Mouse (Mus musculus): ENCODE data around the gene Gm8246. TPM values are rescaled to one million over a fixed set of nuclear protein-coding genes. Genes with fewer than 3 reads are reported as not detected.
"Not testable (repeated sequence)": the region's sequence is repeated elsewhere in the genome, so short reads cannot be mapped to it uniquely, and the experiment has no call there.

Gene Gm8246
- not detected in 2 replicates for polyA plus RNA-seq (2015; fragmentation: Nextera tagmentation; extraction: Ambion mirVana)

GRCm38 (mm10) chr14:5477730-5478129, at the start of gene Gm8246:
Gene Gm8246 (minus strand): TSS chr14:5477830.
- not testable (repeated sequence) for H3K36me3 ChIP-seq (ENCODE audit: control insufficient read depth, insufficient read depth); H3K4me1 ChIP-seq (replicated peaks; ENCODE audit: control insufficient read depth, insufficient read depth, low read length); H3K4me2 ChIP-seq (replicated peaks; ENCODE audit: low read depth); H3K9ac ChIP-seq (ENCODE audit: low read depth, low read length); H3K4me3 ChIP-seq (ENCODE audit: low read depth, low read length); H3K27ac ChIP-seq (ENCODE audit: low read depth, low read length); ATAC-seq; H3K27me3 ChIP-seq (replicated peaks; ENCODE audit: control insufficient read depth, insufficient read depth, low read length); H3K9me3 ChIP-seq (ENCODE audit: control insufficient read depth)
- no CpG with 5 or more reads among the region's 3 CpGs for WGBS

DNA sequence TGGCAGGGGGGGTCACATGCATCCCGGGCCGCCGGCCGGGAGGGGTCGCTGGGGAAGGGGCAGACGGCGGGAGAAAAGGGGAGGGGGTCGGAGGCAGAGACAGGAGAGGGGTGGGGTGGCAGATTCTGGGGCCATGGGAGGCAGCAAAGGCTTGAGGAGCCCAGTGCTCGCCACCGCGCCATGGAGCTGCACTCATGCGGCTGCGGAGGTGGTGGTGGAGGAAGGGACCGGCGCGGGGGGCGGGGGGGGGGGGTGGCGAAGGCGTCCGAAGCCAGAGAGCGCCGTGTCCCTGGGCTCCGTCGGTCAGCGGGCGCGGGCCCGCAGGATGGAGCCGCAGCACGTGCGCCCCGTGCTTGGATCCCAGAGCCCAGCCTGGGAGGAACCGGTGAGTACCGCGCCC, 23.7 kb upstream of the Gm8246 start, which contains the start of gene Gm3488:
TSS of gene Gm3488 (plus strand) at position 301 of the 400 bp plus-strand sequence.
- not testable (repeated sequence) for H3K27ac ChIP-seq (ENCODE audit: low read depth, low read length); H3K4me3 ChIP-seq (ENCODE audit: low read depth, low read length); H3K9ac ChIP-seq (ENCODE audit: low read depth, low read length); ATAC-seq; H3K9me3 ChIP-seq (ENCODE audit: control insufficient read depth); H3K4me1 ChIP-seq (replicated peaks; ENCODE audit: control insufficient read depth, insufficient read depth, low read length); H3K36me3 ChIP-seq (ENCODE audit: control insufficient read depth, insufficient read depth); H3K4me2 ChIP-seq (replicated peaks; ENCODE audit: low read depth); H3K27me3 ChIP-seq (replicated peaks; ENCODE audit: control insufficient read depth, insufficient read depth, low read length)
- no CpG with 5 or more reads among the region's 35 CpGs for WGBS

GRCm38 (mm10) chr14:5483907-5484306, 6.3 kb upstream of the Gm8246 start, which contains the start of gene Gm3187:
Gene Gm3187 (plus strand): TSS chr14:5484207.
- ATAC-seq; H3K27me3 ChIP-seq (replicated peaks; ENCODE audit: control insufficient read depth, insufficient read depth, low read length); H3K9me3 ChIP-seq (ENCODE audit: control insufficient read depth); H3K4me2 ChIP-seq (replicated peaks; ENCODE audit: low read depth); H3K9ac ChIP-seq (ENCODE audit: low read depth, low read length); H3K36me3 ChIP-seq (ENCODE audit: control insufficient read depth, insufficient read depth); H3K4me3 ChIP-seq (ENCODE audit: low read depth, low read length); H3K27ac ChIP-seq (ENCODE audit: low read depth, low read length); H3K4me1 ChIP-seq (replicated peaks; ENCODE audit: control insufficient read depth, insufficient read depth, low read length): not testable (repeated sequence)
- WGBS, result 80% methylated on average over 4 of the region's 5 CpGs

DNA sequence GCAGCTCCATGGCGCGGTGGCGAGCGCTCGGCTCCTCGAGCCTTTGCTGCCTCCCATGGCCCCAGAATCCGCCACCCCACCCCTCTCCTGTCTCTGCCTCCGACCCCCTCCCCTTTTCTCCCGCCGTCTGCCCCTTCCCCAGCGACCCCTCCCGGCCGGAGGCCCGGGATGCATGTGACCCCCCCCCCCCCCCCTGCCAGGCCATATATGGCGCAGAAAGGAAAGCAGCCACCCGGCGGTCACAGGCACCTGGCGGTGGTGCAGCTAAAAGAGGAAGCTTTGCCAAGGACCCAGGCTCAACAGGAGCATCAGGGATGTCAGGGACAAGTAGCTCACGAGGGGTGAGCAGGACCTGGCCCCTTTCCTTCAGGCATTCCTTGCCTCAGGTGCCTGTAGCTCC, 17.2 kb downstream of the Gm8246 start:
- H3K27me3 ChIP-seq (replicated peaks; ENCODE audit: control insufficient read depth, insufficient read depth, low read length); H3K4me2 ChIP-seq (replicated peaks; ENCODE audit: low read depth); H3K36me3 ChIP-seq (ENCODE audit: control insufficient read depth, insufficient read depth); H3K9ac ChIP-seq (ENCODE audit: low read depth, low read length); H3K27ac ChIP-seq (ENCODE audit: low read depth, low read length); H3K4me3 ChIP-seq (ENCODE audit: low read depth, low read length); H3K4me1 ChIP-seq (replicated peaks; ENCODE audit: control insufficient read depth, insufficient read depth, low read length); H3K9me3 ChIP-seq (ENCODE audit: control insufficient read depth); ATAC-seq: not testable (repeated sequence)
- no CpG with 5 or more reads among the region's 19 CpGs for WGBS

- WGBS, result no CpG with 5 or more reads among the region's 3 CpGs
- not testable (repeated sequence) for H3K4me2 ChIP-seq (replicated peaks; ENCODE audit: low read depth); ATAC-seq; H3K9me3 ChIP-seq (ENCODE audit: control insufficient read depth); H3K27me3 ChIP-seq (replicated peaks; ENCODE audit: control insufficient read depth, insufficient read depth, low read length); H3K4me3 ChIP-seq (ENCODE audit: low read depth, low read length); H3K36me3 ChIP-seq (ENCODE audit: control insufficient read depth, insufficient read depth); H3K9ac ChIP-seq (ENCODE audit: low read depth, low read length); H3K27ac ChIP-seq (ENCODE audit: low read depth, low read length); H3K4me1 ChIP-seq (replicated peaks; ENCODE audit: control insufficient read depth, insufficient read depth, low read length)
Measured at GRCm38 (mm10) chr14:5455367-5455766, 22.3 kb downstream of the Gm8246 start, which contains the start of gene Gm3194. Gene Gm3194 (minus strand): TSS chr14:5455467.

Other genes starting within 250 kb of the Gm8246 start
- gene Gm3526, start 217.2 kb downstream of the Gm8246 start, polyA plus RNA-seq (2015; fragmentation: Nextera tagmentation; extraction: Ambion mirVana), result not detected in 2 replicates
- not detected in 2 replicates for gene Gm3542, start 142.9 kb downstream of the Gm8246 start, polyA plus RNA-seq (2015; fragmentation: Nextera tagmentation; extraction: Ambion mirVana)
- gene Gm3500, start 88.8 kb downstream of the Gm8246 start, polyA plus RNA-seq (2015; fragmentation: Nextera tagmentation; extraction: Ambion mirVana), result 0.25 TPM in 1 of 2 replicates, not detected in the other
- 0.25 and 0.30 TPM in 2 replicates for gene Gm3194, start 22.4 kb downstream of the Gm8246 start, polyA plus RNA-seq (2015; fragmentation: Nextera tagmentation; extraction: Ambion mirVana)
- gene Gm3187, start 6.4 kb upstream of the Gm8246 start, polyA plus RNA-seq (2015; fragmentation: Nextera tagmentation; extraction: Ambion mirVana), result not detected in 2 replicates
- 0.26 TPM in 1 of 2 replicates, not detected in the other for gene Gm3488, start 23.8 kb upstream of the Gm8246 start, polyA plus RNA-seq (2015; fragmentation: Nextera tagmentation; extraction: Ambion mirVana)
- not detected in 2 replicates for gene Gm3532, start 60.7 kb upstream of the Gm8246 start, polyA plus RNA-seq (2015; fragmentation: Nextera tagmentation; extraction: Ambion mirVana)
- gene Gm8265, start 155.2 kb upstream of the Gm8246 start, polyA plus RNA-seq (2015; fragmentation: Nextera tagmentation; extraction: Ambion mirVana), result not detected in 2 replicates
- gene Gm9603, start 209.6 kb upstream of the Gm8246 start, polyA plus RNA-seq (2015; fragmentation: Nextera tagmentation; extraction: Ambion mirVana), result not detected in 2 replicates

Data from intestine, postnatal 0 days (tissue).